9 mouse cellular contexts compared by ENCODE assay signal in the genomic region with DNA sequence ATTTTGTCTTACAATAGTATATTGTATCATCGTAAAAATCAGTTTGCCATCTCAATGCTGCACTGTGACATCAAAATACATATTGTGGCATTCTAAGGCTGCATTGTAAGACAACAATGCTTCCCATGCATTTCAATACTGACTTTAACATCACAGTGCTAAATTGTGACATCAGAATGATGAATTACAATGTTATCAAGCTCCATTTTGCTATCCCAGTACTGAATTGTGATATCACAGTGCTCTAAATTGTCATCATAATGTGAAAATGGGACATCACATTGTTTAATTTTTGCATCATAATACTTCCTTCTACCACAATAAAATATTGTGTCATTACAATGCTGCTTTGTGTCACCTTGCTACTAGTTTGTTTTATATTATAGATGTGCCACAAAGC.
DNase-seq lines count a peak whose midpoint lies in the region; ATAC-seq and TF ChIP-seq lines count a peak whose summit lies in the region.
"Had no signal": no experiment of that assay in that cellular context is flagged by ENCODE, and none has a peak within 500 bp of the region (broad histone marks: within the 10 kb centered on the region; RNA-seq: fewer than 3 reads in every experiment).

No protein-coding gene starts in this region.

- no peak overlapping the region for H3K27ac ChIP-seq in heart, embryonic 12.5 days (ENCODE audit: poor library complexity, severe bottlenecking)
- H3K27ac ChIP-seq in heart, adult 2 months: no peak overlapping the region
- H3K27ac ChIP-seq in hindbrain, embryonic 13.5 days: peak overlapping the region; percentile 87
- no peak overlapping the region for H3K27ac ChIP-seq in midbrain, embryonic 10.5 days (replicated peaks)
- H3K27ac ChIP-seq in thymus, adult 2 months (ENCODE audit: control insufficient read depth, insufficient read depth, low read length): no peak overlapping the region

- H3K79me2 ChIP-seq in heart, adult 2 months (replicated peaks; ENCODE audit: control insufficient read depth, insufficient read depth, low read length): no peaks in the 10 kb centered on the region

- peak overlapping the region; percentile 79 for H3K4me2 ChIP-seq in heart, embryonic 12.5 days
- peak overlapping the region; percentile 52 for H3K4me2 ChIP-seq in hindbrain, embryonic 13.5 days

- H3K9me3 ChIP-seq in heart, embryonic 12.5 days (replicated peaks): no peaks in the 10 kb centered on the region
- H3K9me3 ChIP-seq in hindbrain, embryonic 13.5 days: no peaks in the 10 kb centered on the region
- H3K9me3 ChIP-seq in midbrain, embryonic 10.5 days (replicated peaks): no peaks in the 10 kb centered on the region

- ATAC-seq in heart, embryonic 12.5 days (ENCODE audit: insufficient number of reproducible peaks, low FRiP score): no peak
- ATAC-seq in common myeloid progenitor, adult 5-6 weeks (replicated peaks; ENCODE audit: low read depth, poor library complexity, severe bottlenecking): 0 out of 2 replicates have a peak, but pooled peaks have one; percentile 8
- peak; percentile 8; the same call in 1 of the 2 replicates for ATAC-seq in hindbrain, embryonic 13.5 days (ENCODE audit: low FRiP score)

- no peaks in the 10 kb centered on the region for H3K4me1 ChIP-seq in heart, embryonic 12.5 days (replicated peaks)
- H3K4me1 ChIP-seq in heart, adult 2 months (ENCODE audit: control insufficient read depth, insufficient read depth, low read length): peaks cover 1% of the 10 kb centered on the region; the same call in 1 of the 2 replicates
- no peaks in the 10 kb centered on the region for H3K4me1 ChIP-seq in hindbrain, embryonic 13.5 days (replicated peaks)
- H3K4me1 ChIP-seq in midbrain, embryonic 10.5 days: no peaks in the 10 kb centered on the region
- H3K4me1 ChIP-seq in thymus, adult 2 months (replicated peaks; ENCODE audit: control insufficient read depth, insufficient read depth, low read length): no peaks in the 10 kb centered on the region

- no peak overlapping the region for H3K9ac ChIP-seq in heart, embryonic 12.5 days
- no peak overlapping the region for H3K9ac ChIP-seq in heart, adult 2 months (ENCODE audit: low read depth, low read length)
- H3K9ac ChIP-seq in hindbrain, embryonic 13.5 days: no peak overlapping the region

- 88% methylated on average over 1 of the region's 1 CpGs for WGBS in heart, embryonic 12.5 days
- WGBS in heart, adult 2 months: 98% methylated on average over 1 of the region's 1 CpGs
- 70% methylated on average over 1 of the region's 1 CpGs for WGBS in hindbrain, embryonic 13.5 days
- WGBS in midbrain, embryonic 10.5 days: 86% methylated on average over 1 of the region's 1 CpGs
- 100% methylated on average over 1 of the region's 1 CpGs for WGBS in thymus, adult 2 months

- no peaks in the 10 kb centered on the region for H3K27me3 ChIP-seq in heart, embryonic 12.5 days (replicated peaks)
- H3K27me3 ChIP-seq in heart, adult 2 months (ENCODE audit: control insufficient read depth, insufficient read depth, low read length): no peaks in the 10 kb centered on the region
- H3K27me3 ChIP-seq in hindbrain, embryonic 13.5 days: no peaks in the 10 kb centered on the region; the same call in 1 of the 2 replicates
- peaks cover 12% of the 10 kb centered on the region; the same call in 1 of the 2 replicates for H3K27me3 ChIP-seq in midbrain, embryonic 10.5 days (ENCODE audit: low read depth, poor library complexity, severe bottlenecking)
- H3K27me3 ChIP-seq in thymus, adult 2 months (ENCODE audit: control insufficient read depth, insufficient read depth, low read length): no peaks in the 10 kb centered on the region; the same call in 1 of the 2 replicates

- TF ChIP-seq CTCF in heart, adult 2 months (IDR thresholded peaks at IDR 0.05): no peak
- no peak for TF ChIP-seq CTCF in thymus, adult 2 months (IDR thresholded peaks at IDR 0.05; ENCODE audit: borderline replicate concordance, control insufficient read depth, extremely low read depth, insufficient read depth, low read length, poor library complexity)

- intact Hi-C loops in heart, adult 2 months (cut with DNase I): no loop called here

- H3K36me3 ChIP-seq in heart, embryonic 12.5 days: no peaks in the 10 kb centered on the region
- H3K36me3 ChIP-seq in heart, adult 2 months (ENCODE audit: control insufficient read depth, insufficient read depth, low read length): no peaks in the 10 kb centered on the region
- no peaks in the 10 kb centered on the region for H3K36me3 ChIP-seq in hindbrain, embryonic 13.5 days
- no peaks in the 10 kb centered on the region for H3K36me3 ChIP-seq in midbrain, embryonic 10.5 days
- H3K36me3 ChIP-seq in thymus, adult 2 months (ENCODE audit: control insufficient read depth, insufficient read depth, low read length): no peaks in the 10 kb centered on the region

- peak overlapping the region; percentile 60; the same call in 1 of the 2 replicates for H3K4me3 ChIP-seq in heart, embryonic 12.5 days
- H3K4me3 ChIP-seq in heart, adult 2 months: no peak overlapping the region; the same call in 1 of the 2 replicates
- H3K4me3 ChIP-seq in hindbrain, embryonic 13.5 days: peak overlapping the region; percentile 46
- peak overlapping the region; percentile 58 for H3K4me3 ChIP-seq in midbrain, embryonic 10.5 days
- H3K4me3 ChIP-seq in thymus, adult 2 months (ENCODE audit: control insufficient read depth, insufficient read depth, low read length): no peak overlapping the region

- no peak for TF ChIP-seq EP300 in heart, adult 2 months (IDR thresholded peaks at IDR 0.05; ENCODE audit: insufficient read depth, low read depth, low read length)

- no peak for DNase-seq in heart, adult 2 months
- no peak for DNase-seq in midbrain, embryonic 10.5 days (ENCODE audit: low spot score)
- no peak for DNase-seq in adipocyte (ENCODE audit: low spot score)
- no peak for DNase-seq in cerebellum, adult 18-20 months
- no peak for DNase-seq in thymus, adult 2 months
- DNase-seq: kidney, adult 11 months had no signal

- TF ChIP-seq POLR2A in heart, adult 2 months (IDR thresholded peaks at IDR 0.05; ENCODE audit: insufficient read depth, low read depth, low read length): no peak
- no peak for TF ChIP-seq POLR2A in thymus, adult 2 months (IDR thresholded peaks at IDR 0.05; ENCODE audit: control insufficient read depth, extremely low read depth, insufficient read depth, low read length, poor library complexity)

Comparison
In these comparisons a context has a peak if more than half of its experiments do, and no peak if none do; other contexts are left out.
1. H3K4me3 ChIP-seq: peak in heart, embryonic 12.5 days (single experiment), hindbrain, embryonic 13.5 days (single experiment) and midbrain, embryonic 10.5 days (single experiment); none in heart, adult 2 months (single experiment) and thymus, adult 2 months (single experiment).